Mouse (Mus musculus): Measurements from ENCODE around the gene Hscb.

DNA sequence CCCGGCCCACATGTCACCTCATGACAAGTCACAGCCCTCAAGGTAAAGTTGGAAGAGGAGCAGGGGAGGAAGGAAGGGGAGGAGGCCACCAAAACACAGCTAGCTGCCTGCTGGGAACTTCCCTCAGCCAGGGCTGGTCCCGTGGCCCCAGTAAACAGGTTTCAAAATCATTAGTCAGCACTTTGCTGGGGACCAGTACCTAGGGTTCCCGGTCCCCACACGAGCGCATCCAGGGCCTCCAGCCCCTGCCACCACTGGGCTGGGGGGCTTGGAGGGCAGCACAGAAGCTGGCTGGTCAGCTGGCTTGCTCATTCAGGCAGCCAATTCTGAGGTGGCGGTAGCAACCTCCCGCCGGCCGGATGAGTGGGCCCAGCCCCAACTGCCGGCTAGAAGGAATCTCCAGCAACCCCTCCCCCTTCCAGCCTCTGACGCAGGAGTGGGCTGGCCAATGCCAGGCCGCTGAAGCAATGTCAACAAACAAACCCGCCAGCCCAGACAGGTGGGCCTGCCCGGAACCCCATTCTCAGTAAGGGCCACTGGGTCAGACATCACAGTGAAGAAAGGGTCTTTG is 31.4 kb downstream of the Hscb start:
- TF ChIP-seq POLR2AphosphoS2 (IDR thresholded peaks at IDR 0.05; ENCODE audit: insufficient read length, low read depth) (peak; percentile 63), POLR2A (IDR thresholded peaks at IDR 0.05; ENCODE audit: insufficient read length, low read depth) (peak; percentile 66), MAX (IDR thresholded peaks at IDR 0.05; ENCODE audit: low read depth) (no peak), E2F4 (IDR thresholded peaks at IDR 0.05; ENCODE audit: insufficient read depth) (no peak), USF1 (IDR thresholded peaks at IDR 0.05; ENCODE audit: low read depth) (no peak), CEBPB (IDR thresholded peaks at IDR 0.05; ENCODE audit: insufficient read depth, poor library complexity, severe bottlenecking) (no peak), REST (IDR thresholded peaks at IDR 0.05; ENCODE audit: insufficient read depth, insufficient read length) (no peak), MYOG (IDR thresholded peaks at IDR 0.05; ENCODE audit: control insufficient read depth in 1 of 3, insufficient read depth in 1 of 3, insufficient read length in 2 of 3, low read depth in 2 of 3) (peak in 1 of 3 experiments; percentile 45)

Measured in myocyte (in vitro differentiated cells).